ENCODE assay signal across 22 mouse cellular contexts in the genomic region with DNA sequence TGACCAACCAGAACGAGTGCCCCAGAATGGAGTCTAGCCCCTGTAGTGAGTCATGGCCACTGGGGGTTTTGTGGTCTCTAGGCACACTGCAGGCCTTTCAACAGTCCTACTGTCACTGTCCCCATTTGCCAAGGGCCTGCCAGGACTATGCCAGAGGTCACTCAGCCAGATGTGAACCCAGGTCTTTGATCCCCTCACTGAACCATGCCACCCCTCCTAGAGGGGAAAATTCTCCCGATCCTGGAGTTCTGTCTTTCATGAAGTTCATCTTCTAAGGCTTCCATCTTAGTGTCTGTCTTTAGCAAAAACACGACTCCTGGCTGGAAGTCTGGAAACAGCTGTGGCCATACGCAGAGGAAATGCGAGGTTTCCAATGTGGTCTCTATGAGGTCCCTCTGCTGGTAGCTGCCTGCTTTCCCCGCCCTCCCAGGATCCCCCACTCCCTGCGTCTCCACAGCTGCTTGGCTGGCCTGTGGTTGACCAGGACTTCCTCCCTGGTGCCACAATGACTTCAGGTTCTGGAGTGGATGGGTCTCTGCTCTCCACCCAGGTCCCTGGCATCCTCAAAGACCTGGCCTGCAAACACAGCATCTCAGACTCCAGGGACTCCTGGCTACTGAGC. TPM values are rescaled to one million over a fixed set of nuclear protein-coding genes. Genes with fewer than 3 reads are reported as not detected.
DNase-seq lines count a peak whose midpoint lies in the region; ATAC-seq lines count a peak whose summit lies in the region.
"Had no signal": no experiment of that assay in that cellular context is flagged by ENCODE, and none has a peak within 500 bp of the region (broad histone marks: within the 10 kb centered on the region; RNA-seq: fewer than 3 reads in every experiment).

No protein-coding gene starts in this region.

- no peaks in the 10 kb centered on the region for H3K9me3 ChIP-seq in heart, embryonic 12.5 days (replicated peaks)
- H3K9me3 ChIP-seq: embryonic facial prominence, embryonic 10.5 days; forebrain, embryonic 12.5 days; heart, embryonic 15.5 days; hindbrain, embryonic 13.5 days; liver, embryonic 12.5 days had no signal

- whole genome bisulfite sequencing in heart, embryonic 12.5 days: 56% methylated on average over 7 of the region's 7 CpGs

- H3K27ac ChIP-seq in heart, embryonic 12.5 days (ENCODE audit: poor library complexity, severe bottlenecking): no peak overlapping the region
- H3K27ac ChIP-seq: embryonic facial prominence, embryonic 10.5 days; forebrain, embryonic 12.5 days; heart, embryonic 15.5 days; hindbrain, embryonic 13.5 days; liver, embryonic 12.5 days had no signal

- DNase-seq in heart, postnatal 10 days: peak; percentile 54 to 57
- peak; percentile 16 to 47 for DNase-seq in kidney, postnatal 25 days
- no peak for DNase-seq in kidney, adult 8-10 months
- DNase-seq in 3134 (ENCODE audit: extremely low read depth, insufficient read length, low spot score): peak; percentile 57
- no peak for DNase-seq in thymus, postnatal 25 days
- DNase-seq: adrenal gland, adult 2 months; cerebellum, adult 2 months; gastrocnemius, postnatal 10 days; lung, postnatal 14 days; right cerebral cortex, postnatal 25 days; thymus, adult 18-20 months had no signal

- H3K36me3 ChIP-seq in heart, embryonic 12.5 days: no peaks in the 10 kb centered on the region
- H3K36me3 ChIP-seq: embryonic facial prominence, embryonic 10.5 days; forebrain, embryonic 12.5 days; heart, embryonic 15.5 days; hindbrain, embryonic 13.5 days; liver, embryonic 12.5 days had no signal

- no peak overlapping the region for H3K4me2 ChIP-seq in heart, embryonic 12.5 days
- H3K4me2 ChIP-seq: forebrain, embryonic 12.5 days; heart, embryonic 15.5 days; hindbrain, embryonic 13.5 days; liver, embryonic 12.5 days had no signal

- intact Hi-C loops in heart, postnatal 10 days (cut with DNase I): no loop called here

- ATAC-seq in heart, embryonic 12.5 days (ENCODE audit: insufficient number of reproducible peaks, low FRiP score): no peak
- peak; percentile 78 for ATAC-seq in common myeloid progenitor, adult 5-6 weeks (replicated peaks; ENCODE audit: low read depth, poor library complexity, severe bottlenecking)
- ATAC-seq: inflammation-experienced regulatory T-cells, adult 6 months; liver, embryonic 12.5 days had no signal

- peaks cover 3% of the 10 kb centered on the region; the same call in 1 of the 2 replicates for H3K4me1 ChIP-seq in heart, embryonic 12.5 days (replicated peaks)
- H3K4me1 ChIP-seq: embryonic facial prominence, embryonic 10.5 days; liver, embryonic 12.5 days had no signal

- no peak overlapping the region for H3K9ac ChIP-seq in heart, embryonic 12.5 days
- H3K9ac ChIP-seq: forebrain, embryonic 12.5 days; heart, embryonic 15.5 days; hindbrain, embryonic 13.5 days; liver, embryonic 12.5 days had no signal

- no peak overlapping the region for H3K4me3 ChIP-seq in heart, embryonic 12.5 days
- H3K4me3 ChIP-seq: embryonic facial prominence, embryonic 10.5 days; forebrain, embryonic 12.5 days; heart, embryonic 15.5 days; hindbrain, embryonic 13.5 days; liver, embryonic 12.5 days had no signal

- peaks cover 20% of the 10 kb centered on the region for H3K27me3 ChIP-seq in heart, embryonic 12.5 days (replicated peaks)
- H3K27me3 ChIP-seq: forebrain, embryonic 12.5 days; hindbrain, embryonic 13.5 days had no signal

RNA-seq across cellular contexts. Expression of a gene that starts 31.5 kb away (rescaled TPM):
- not detected for total RNA-seq in heart, postnatal 10 days (2021)
- not detected in 2 replicates for polyA plus RNA-seq in heart, embryonic 12.5 days (2016; fragmentation: Nextera tagmentation; extraction: Ambion mirVana)
- total RNA-seq in common myeloid progenitor, adult 5-6 weeks (2017): not detected in 2 replicates
- total RNA-seq: gastrocnemius, postnatal 10 days; layer of hippocampus, postnatal 10 days had no signal
- polyA plus RNA-seq: forebrain, embryonic 12.5 days; heart, embryonic 15.5 days; limb, embryonic 11.5 days had no signal

RNA-seq across cellular contexts. Expression of a gene that starts 49.6 kb away (rescaled TPM):
- under 1 TPM; 0.10 to 0.12 TPM for total RNA-seq in heart, postnatal 10 days (2021)
- polyA plus RNA-seq in heart, embryonic 12.5 days (2016; fragmentation: Nextera tagmentation; extraction: Ambion mirVana): not detected in 2 replicates
- total RNA-seq in common myeloid progenitor, adult 5-6 weeks (2017): not detected in 2 replicates
- total RNA-seq: gastrocnemius, postnatal 10 days; layer of hippocampus, postnatal 10 days; left cerebral cortex, adult 8-10 months had no signal
- polyA plus RNA-seq: embryonic facial prominence, embryonic 10.5 days; forebrain, embryonic 12.5 days; inflammation-experienced regulatory T-cells, adult 6 months; liver, embryonic 12.5 days had no signal

RNA-seq across cellular contexts. Expression of a gene that starts 56.3 kb away (rescaled TPM):
- 10 to 100 TPM; 17.5 to 23.3 TPM for total RNA-seq in heart, postnatal 10 days (2021)
- 2.5 and 2.6 TPM in 2 replicates for polyA plus RNA-seq in heart, embryonic 12.5 days (2016; fragmentation: Nextera tagmentation; extraction: Ambion mirVana)
- not detected in 2 replicates for total RNA-seq in common myeloid progenitor, adult 5-6 weeks (2017)
- polyA plus RNA-seq: inflammation-experienced regulatory T-cells, adult 6 months; liver, embryonic 12.5 days had no signal

Comparison
In these comparisons a context has a peak if more than half of its experiments do, and no peak if none do; other contexts are left out.
1. DNase-seq: peak in heart, postnatal 10 days (2 of 2), kidney, postnatal 25 days (2 of 2) and 3134 (single experiment); none in kidney, adult 8-10 months (0 of 2) and thymus, postnatal 25 days (single experiment).
2. RNA of a gene that starts 56.3 kb away (total RNA-seq): 17.5 to 23.3 TPM in heart, postnatal 10 days; not detected in common myeloid progenitor, adult 5-6 weeks; every median in the first group is over 10 times any median in the second.